Mouse (Mus musculus) stomach, postnatal 0 days (tissue): ENCODE data around the gene Ofd1. TPM values are rescaled to one million over a fixed set of nuclear protein-coding genes. Genes with fewer than 3 reads are reported as not detected.

Source experiments
- ATAC-seq: fragments of 200-750 bp; cut with Nextera tagmentation; 2 replicates; pipeline ENCODE4 v1.8.0; 2017; ENCODE audit not compliant: low FRiP score, low TSS enrichment
- DNase-seq: peaks from one replicate; pipeline ENCODE4 v3.0.0-alpha.2; 2016; ENCODE audit warnings: low spot score
- H3K27ac ChIP-seq: fragments of 300-500 bp; sonication (generic); replicated peaks from 2 replicates; pipeline ENCODE4 v1.5.1; 2014; ENCODE audit warnings: mild to moderate bottlenecking, control low read depth
- H3K27me3 ChIP-seq: fragments of 300-500 bp; sonication (generic); 2 replicates; pipeline ENCODE4 v1.6.1; 2014; ENCODE audit warnings: low read length; ENCODE audit not compliant: control insufficient read depth, insufficient read depth
- H3K36me3 ChIP-seq: fragments of 300-500 bp; sonication (generic); 2 replicates; pipeline ENCODE4 v1.6.1; 2014; ENCODE audit warnings: low read length, mixed read lengths; ENCODE audit not compliant: control insufficient read depth, insufficient read depth
- H3K4me1 ChIP-seq: fragments of 300-500 bp; sonication (generic); replicated peaks from 2 replicates; pipeline ENCODE4 v1.6.1; 2014; ENCODE audit warnings: antibody characterized with exemption; ENCODE audit not compliant: control insufficient read depth, insufficient read depth
- H3K4me2 ChIP-seq: fragments of 300-500 bp; sonication (generic); replicated peaks from 2 replicates; pipeline ENCODE4 v1.6.1; 2014; ENCODE audit warnings: low read depth, mild to moderate bottlenecking, control low read depth, moderate library complexity
- H3K4me3 ChIP-seq: fragments of 300-500 bp; sonication (generic); 2 replicates; pipeline ENCODE4 v1.5.1; 2014; ENCODE audit warnings: low read depth, low read length, control low read depth
- H3K9ac ChIP-seq: fragments of 300-500 bp; sonication (generic); 2 replicates; pipeline ENCODE4 v1.6.1; 2014; ENCODE audit warnings: mild to moderate bottlenecking, low read length, control low read depth, mixed read lengths
- H3K9me3 ChIP-seq: fragments of 300-500 bp; sonication (generic); 2 replicates; pipeline ENCODE4 v1.6.1; 2016; ENCODE audit warnings: low read length; ENCODE audit not compliant: control insufficient read depth
- CTCF ChIP-seq: IDR thresholded peaks from 2 replicates; pipeline ENCODE4 v1.5.1; 2016; ENCODE audit warnings: antibody characterized with exemption, low read depth, mild to moderate bottlenecking, moderate library complexity
- EP300 ChIP-seq: optimal IDR thresholded peaks from 2 replicates; pipeline ENCODE3; 2016; ENCODE audit warnings: antibody characterized with exemption
- WGBS: fragments of 180-500 bp; shearing (Covaris S2); extraction: QIAGEN DNeasy Blood & Tissue Kit; methylation state at CpG from one replicate; pipeline ENCODE4 v1.1.7; 2014; 5-methylcytosine and 5-hydroxymethylcytosine counted together
- polyA plus RNA-seq: library from polyadenylated mRNA; unstranded; fragments of >200 nt; fragmentation: Nextera tagmentation; extraction: Ambion mirVana; gene quantifications from 2 replicates; pipeline ENCODE4 v1.2.1, GENCODE M21; 2015

Gene Ofd1
- polyA plus RNA-seq, 1 experiment from 2014 or later: 4.9 TPM

DNA sequence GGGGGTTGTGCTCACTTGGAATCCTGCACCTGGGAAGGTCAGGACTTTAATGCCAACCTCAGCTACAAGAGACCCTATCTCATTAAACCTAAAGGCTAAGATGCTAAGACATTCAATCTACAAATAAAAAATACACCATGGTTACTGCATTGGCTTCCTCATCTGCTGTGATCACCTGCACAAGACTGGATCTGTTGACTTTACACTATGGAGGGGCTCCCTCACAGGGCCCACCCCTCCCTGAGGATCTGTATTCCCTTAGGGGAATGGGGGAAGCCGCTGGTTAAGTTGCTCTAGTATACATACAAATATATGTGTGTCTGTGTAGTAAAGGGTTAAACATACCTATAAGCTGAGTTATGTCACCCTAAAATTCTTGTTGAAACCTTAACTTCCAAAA is 15.0 kb upstream of the Ofd1 start:
- no peaks in the 10 kb centered on the region for H3K4me1 ChIP-seq
- no peak overlapping the region for H3K9ac ChIP-seq
- H3K27me3 ChIP-seq: no peaks in the 10 kb centered on the region
- no peak overlapping the region for H3K4me3 ChIP-seq
- 83% methylated on average over 1 of the region's 1 CpGs for WGBS
- no peak overlapping the region for H3K27ac ChIP-seq
- no peak for TF ChIP-seq EP300
- TF ChIP-seq CTCF: no peak
- ATAC-seq (no peak), DNase-seq (no peak)
- H3K4me2 ChIP-seq: no peak overlapping the region
- no peaks in the 10 kb centered on the region for H3K36me3 ChIP-seq
- no peaks in the 10 kb centered on the region for H3K9me3 ChIP-seq

DNA sequence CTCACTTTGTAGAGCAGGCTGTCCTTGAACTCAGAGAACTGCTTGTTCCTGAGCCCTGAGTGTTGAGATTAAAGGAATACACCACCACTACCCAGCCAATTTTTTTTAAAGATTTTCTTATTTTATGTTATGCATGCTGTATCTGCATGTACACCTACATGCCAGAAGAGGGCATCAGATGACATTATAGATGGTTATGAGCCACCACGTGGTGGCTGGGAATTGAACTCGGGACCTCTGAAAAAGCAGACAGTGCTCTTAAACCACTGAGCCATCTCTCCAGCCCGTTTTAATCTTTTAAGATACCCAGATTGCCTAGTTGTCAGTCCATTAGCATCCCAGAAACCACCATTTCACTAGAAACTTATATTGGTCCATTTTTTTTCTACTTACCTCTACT is 13.8 kb upstream of the Ofd1 start:
- ATAC-seq (no peak), DNase-seq (no peak)

DNA sequence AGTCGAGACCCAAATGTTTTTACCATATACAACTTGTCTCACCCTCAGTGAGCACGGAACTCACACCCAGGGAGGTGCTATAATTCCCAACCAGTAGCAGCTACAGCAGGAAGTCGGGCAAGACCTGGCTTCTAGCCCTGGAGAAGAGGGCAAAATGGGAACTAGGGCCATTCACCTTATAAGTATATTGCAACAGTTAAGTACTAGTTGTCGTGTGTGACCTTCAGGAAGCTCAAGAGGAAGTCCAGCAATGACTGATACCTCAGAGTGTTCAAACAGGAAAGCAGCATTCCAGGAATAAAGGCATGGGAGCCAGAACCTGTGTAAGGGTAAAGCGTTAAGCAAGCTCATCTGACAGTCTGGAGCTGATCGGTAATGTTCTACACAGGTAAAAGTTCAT is 13.0 kb upstream of the Ofd1 start:
- no peak for DNase-seq
- Histone ChIP-seq H3K9me3 (no peaks in the 10 kb centered on the region), H3K9ac (no peak overlapping the region), H3K4me3 (no peak overlapping the region), H3K4me1 (no peaks in the 10 kb centered on the region), H3K27ac (no peak overlapping the region), H3K36me3 (no peaks in the 10 kb centered on the region), H3K4me2 (no peak overlapping the region), H3K27me3 (no peaks in the 10 kb centered on the region)
- ATAC-seq: no peak
- 74% methylated on average over 6 of the region's 6 CpGs for WGBS
- TF ChIP-seq EP300 (no peak), CTCF (no peak)

More for the DNA sequence above, 13.8 kb upstream of the Ofd1 start:
- no peak for TF ChIP-seq CTCF
- no peak for TF ChIP-seq EP300
- no peaks in the 10 kb centered on the region for H3K9me3 ChIP-seq
- H3K4me2 ChIP-seq: no peak overlapping the region
- no peak overlapping the region for H3K4me3 ChIP-seq
- H3K36me3 ChIP-seq: no peaks in the 10 kb centered on the region
- H3K9ac ChIP-seq: no peak overlapping the region
- 75% methylated on average over 3 of the region's 3 CpGs for WGBS
- H3K27me3 ChIP-seq: no peaks in the 10 kb centered on the region
- no peaks in the 10 kb centered on the region for H3K4me1 ChIP-seq
- H3K27ac ChIP-seq: no peak overlapping the region

DNA sequence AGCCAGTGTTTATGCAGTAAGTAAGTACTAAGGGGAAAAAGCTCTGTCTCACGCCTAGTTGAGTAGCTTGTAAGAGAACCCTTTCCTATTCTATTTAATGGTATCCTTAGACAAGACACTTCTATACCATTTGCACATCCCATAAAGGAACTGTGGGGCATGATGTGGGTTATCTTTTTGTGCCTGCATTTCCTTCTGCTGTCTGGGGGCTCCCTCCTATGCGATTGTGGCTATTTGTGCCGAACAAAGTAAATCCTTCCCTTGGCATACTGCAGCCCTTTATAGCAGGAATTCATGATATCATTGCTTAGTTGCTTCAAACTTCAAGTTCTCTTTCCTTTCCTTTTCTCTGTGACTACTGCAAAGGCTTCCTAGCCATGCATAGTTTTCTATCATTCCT is 4.0 kb upstream of the Ofd1 start:
- Histone ChIP-seq H3K9me3 (no peaks in the 10 kb centered on the region), H3K4me1 (no peaks in the 10 kb centered on the region), H3K27me3 (no peaks in the 10 kb centered on the region), H3K4me2 (no peak overlapping the region), H3K4me3 (no peak overlapping the region), H3K9ac (no peak overlapping the region), H3K36me3 (no peaks in the 10 kb centered on the region), H3K27ac (no peak overlapping the region)
- TF ChIP-seq CTCF (no peak), EP300 (no peak)
- DNase-seq (no peak), ATAC-seq (no peak)
- 82% methylated on average over 3 of the region's 3 CpGs for WGBS

DNA sequence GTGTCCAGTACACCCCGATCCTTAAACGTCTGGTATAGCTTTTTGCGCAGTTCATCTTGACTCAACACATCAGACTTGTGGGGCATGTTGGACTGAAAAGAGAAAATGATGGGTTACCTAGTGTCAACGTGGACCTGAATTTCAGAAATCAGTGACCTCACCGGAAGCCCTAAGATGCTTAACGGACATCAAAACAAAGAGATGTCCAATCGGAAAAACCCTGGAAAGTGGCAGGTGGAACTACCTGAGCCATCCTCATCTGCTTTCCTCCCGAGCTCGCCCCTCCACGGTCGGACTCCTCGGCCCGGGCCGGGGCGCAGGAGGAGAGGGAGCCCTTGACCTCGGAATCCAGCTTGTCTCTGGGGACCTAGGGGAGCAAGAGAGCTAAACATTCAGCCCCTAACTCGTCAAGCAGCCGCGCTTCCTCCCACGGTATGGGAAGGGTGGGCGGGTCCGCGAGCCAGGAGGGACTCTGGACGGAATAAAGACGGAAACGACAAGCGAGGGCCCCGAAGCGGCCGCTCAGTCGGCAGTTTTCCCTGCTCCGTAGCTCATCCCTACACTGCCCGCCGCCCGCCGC is 378 bp downstream of the Ofd1 start, which contains the start of gene Trappc2:
Gene Trappc2, plus strand, starts transcription at position 539 of the 580 bp plus-strand sequence.
- no peaks in the 10 kb centered on the region for H3K9me3 ChIP-seq
- H3K27ac ChIP-seq: peak within 1 kb of the TSS; percentile 85
- DNase-seq: no peak
- H3K4me1 ChIP-seq: no peaks in the 10 kb centered on the region
- peak; percentile 18; the same call in 1 of the 2 replicates for ATAC-seq
- no peaks in the 10 kb centered on the region for H3K27me3 ChIP-seq
- H3K9ac ChIP-seq: peak within 1 kb of the TSS; percentile 78
- 16% methylated on average over 25 of the region's 36 CpGs for WGBS
- peak within 1 kb of the TSS; percentile 59 for H3K4me2 ChIP-seq
- TF ChIP-seq EP300 (no peak), CTCF (no peak)
- no peaks in the 10 kb centered on the region for H3K36me3 ChIP-seq
- H3K4me3 ChIP-seq: peak within 1 kb of the TSS; percentile 58

DNA sequence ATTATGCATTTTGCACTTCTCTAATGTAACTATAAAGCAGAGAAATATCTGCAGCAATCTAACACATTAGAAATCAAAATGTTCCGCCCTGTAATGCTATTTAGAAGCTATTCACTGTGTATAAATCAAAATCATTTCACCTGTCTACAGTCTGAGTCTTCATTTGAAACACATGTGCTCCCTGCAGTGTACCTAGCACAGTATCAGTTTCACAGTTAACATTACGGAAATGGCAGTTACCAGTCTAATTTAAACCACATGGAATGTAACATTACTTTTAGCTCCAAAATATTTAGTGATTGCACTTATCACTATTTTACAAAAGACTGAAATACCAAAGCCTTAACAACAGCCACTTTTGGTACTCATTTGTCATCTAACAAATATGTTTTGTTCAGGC is 5.7 kb downstream of the Ofd1 start:
- H3K4me2 ChIP-seq: no peak overlapping the region
- H3K9me3 ChIP-seq: no peaks in the 10 kb centered on the region
- H3K4me1 ChIP-seq: no peaks in the 10 kb centered on the region
- H3K9ac ChIP-seq: no peak overlapping the region
- no peaks in the 10 kb centered on the region for H3K36me3 ChIP-seq
- no peak overlapping the region for H3K4me3 ChIP-seq
- no peak overlapping the region for H3K27ac ChIP-seq
- no peak for ATAC-seq
- no peak for TF ChIP-seq EP300
- TF ChIP-seq CTCF: no peak
- no peak for DNase-seq
- WGBS: 93% methylated on average over 2 of the region's 2 CpGs
- H3K27me3 ChIP-seq: no peaks in the 10 kb centered on the region
